Mouse (Mus musculus): Measurements from ENCODE around the gene Cdc42ep4. TPM values are rescaled to one million over a fixed set of nuclear protein-coding genes. Genes with fewer than 3 reads are reported as not detected.

Cdc42ep4 gene
- polyA plus RNA-seq, 1 experiment from 2014 or later = 48.5 TPM

DNA sequence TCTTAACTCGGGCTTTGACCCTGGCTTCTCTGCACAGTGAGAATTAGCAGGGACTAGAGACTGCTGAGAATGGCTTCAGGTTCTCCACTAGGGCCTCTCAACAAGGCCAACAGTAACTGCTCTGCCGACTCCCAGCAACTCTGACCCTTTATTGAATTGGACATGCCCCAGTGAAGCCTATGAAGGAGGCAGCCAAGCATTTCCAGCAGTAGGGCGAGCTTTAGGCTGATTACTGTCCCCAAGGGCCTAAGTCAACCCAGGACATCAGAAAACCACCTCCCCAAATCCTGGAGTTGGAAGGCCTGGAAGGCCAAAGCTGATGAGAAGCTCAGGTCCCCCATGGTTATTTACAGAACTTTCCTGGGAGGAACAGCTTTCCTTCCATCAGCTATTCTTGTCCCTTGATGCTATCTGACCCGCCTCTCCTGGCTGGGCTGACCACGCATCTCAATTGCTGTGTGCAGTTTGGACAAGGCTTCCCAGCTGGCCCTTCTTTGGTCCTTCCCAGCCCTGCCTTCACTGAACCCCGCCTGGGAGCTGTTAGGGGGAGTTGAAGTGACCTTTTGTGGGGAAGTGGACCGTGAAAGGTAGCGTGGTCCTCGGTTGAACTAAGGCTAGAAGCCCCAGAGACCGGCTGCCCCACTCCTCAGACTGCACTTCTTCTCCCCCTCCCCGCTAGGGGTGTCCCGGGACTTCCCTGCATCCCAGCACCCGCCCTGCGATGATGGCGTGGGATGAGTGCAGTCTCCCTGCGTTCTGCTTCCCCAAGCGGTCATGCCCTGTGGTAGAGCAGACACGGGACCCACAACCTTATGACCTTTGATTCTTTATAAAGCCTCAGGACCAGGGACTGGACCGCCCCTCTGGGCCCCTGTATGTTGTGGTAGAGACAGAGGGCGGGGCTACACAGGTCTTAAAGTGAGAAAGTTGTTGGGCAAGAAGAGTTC lies 27.3 kb upstream of the Cdc42ep4 start:
- peak; percentile 9; the same call in 1 of the 2 replicates for TF ChIP-seq CTCF (IDR thresholded peaks at IDR 0.05; ENCODE audit: low read depth)
- no peaks in the 10 kb centered on the region for H3K9me3 ChIP-seq (replicated peaks; ENCODE audit: low read length)
- H3K4me2 ChIP-seq (ENCODE audit: low read length) = 0 out of 2 replicates have a peak overlapping the region, but pooled peaks have one; percentile 13
- peaks cover 19% of the 10 kb centered on the region for H3K4me1 ChIP-seq (replicated peaks; ENCODE audit: insufficient read depth, low read length)
- H3K27me3 ChIP-seq (ENCODE audit: insufficient read depth, low read length) = no peaks in the 10 kb centered on the region
- H3K4me3 ChIP-seq (replicated peaks; ENCODE audit: low read depth, low read length) = no peak overlapping the region
- peak; percentile 54 for ATAC-seq (replicated peaks; ENCODE audit: low FRiP score, low read depth)
- 18% methylated on average over 20 of the region's 20 CpGs for WGBS
- H3K27ac ChIP-seq = peak overlapping the region; percentile 79
- peak; percentile 64 for DNase-seq (ENCODE audit: low spot score)
- no peaks in the 10 kb centered on the region for H3K36me3 ChIP-seq (ENCODE audit: insufficient read depth, low read length)
- 0 out of 2 replicates have a peak overlapping the region, but pooled peaks have one; percentile 1 for H3K9ac ChIP-seq (ENCODE audit: low read depth, low read length)

DNA sequence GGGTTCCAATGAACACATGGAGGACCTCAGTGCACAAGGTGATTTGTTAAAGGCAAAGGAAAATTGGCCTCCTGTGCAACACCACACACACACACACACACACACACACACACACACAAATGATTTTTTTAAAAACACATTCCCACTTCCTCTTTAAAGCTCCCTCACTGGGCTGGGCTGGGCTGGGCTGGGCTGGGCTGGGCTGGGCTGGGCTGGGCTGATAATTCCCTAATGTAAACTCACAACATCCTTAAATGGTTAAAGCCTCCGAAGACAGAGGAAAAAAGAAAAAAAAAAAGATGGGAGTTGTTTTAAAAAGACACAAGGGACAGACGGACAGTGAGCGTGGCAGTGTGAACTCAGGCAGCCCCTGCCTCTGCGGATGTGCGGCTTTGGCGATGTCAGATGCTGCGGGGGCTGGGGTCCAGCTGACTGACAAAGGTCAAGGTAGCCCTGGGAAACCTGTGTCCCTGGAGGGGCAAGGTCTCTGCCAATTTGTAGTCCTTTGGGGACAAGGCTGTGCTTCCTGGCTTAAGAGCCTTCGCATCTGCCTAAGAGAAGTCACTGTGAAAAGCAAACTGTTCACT lies 26.3 kb upstream of the Cdc42ep4 start:
- Histone ChIP-seq H3K27ac (peak overlapping the region; percentile 79; the same call in 1 of the 2 replicates), H3K9ac (ENCODE audit: low read depth, low read length) (no peak overlapping the region), H3K4me3 (replicated peaks; ENCODE audit: low read depth, low read length) (no peak overlapping the region), H3K36me3 (ENCODE audit: insufficient read depth, low read length) (no peaks in the 10 kb centered on the region), H3K27me3 (ENCODE audit: insufficient read depth, low read length) (no peaks in the 10 kb centered on the region), H3K9me3 (replicated peaks; ENCODE audit: low read length) (no peaks in the 10 kb centered on the region), H3K4me1 (replicated peaks; ENCODE audit: insufficient read depth, low read length) (peaks cover 19% of the 10 kb centered on the region), H3K4me2 (ENCODE audit: low read length) (no peak overlapping the region)
- no peak for ATAC-seq (replicated peaks; ENCODE audit: low FRiP score, low read depth)
- WGBS = 38% methylated on average over 8 of the region's 8 CpGs
- peak; percentile 47 for DNase-seq (ENCODE audit: low spot score)
- no peak for TF ChIP-seq CTCF (IDR thresholded peaks at IDR 0.05; ENCODE audit: low read depth)

DNA sequence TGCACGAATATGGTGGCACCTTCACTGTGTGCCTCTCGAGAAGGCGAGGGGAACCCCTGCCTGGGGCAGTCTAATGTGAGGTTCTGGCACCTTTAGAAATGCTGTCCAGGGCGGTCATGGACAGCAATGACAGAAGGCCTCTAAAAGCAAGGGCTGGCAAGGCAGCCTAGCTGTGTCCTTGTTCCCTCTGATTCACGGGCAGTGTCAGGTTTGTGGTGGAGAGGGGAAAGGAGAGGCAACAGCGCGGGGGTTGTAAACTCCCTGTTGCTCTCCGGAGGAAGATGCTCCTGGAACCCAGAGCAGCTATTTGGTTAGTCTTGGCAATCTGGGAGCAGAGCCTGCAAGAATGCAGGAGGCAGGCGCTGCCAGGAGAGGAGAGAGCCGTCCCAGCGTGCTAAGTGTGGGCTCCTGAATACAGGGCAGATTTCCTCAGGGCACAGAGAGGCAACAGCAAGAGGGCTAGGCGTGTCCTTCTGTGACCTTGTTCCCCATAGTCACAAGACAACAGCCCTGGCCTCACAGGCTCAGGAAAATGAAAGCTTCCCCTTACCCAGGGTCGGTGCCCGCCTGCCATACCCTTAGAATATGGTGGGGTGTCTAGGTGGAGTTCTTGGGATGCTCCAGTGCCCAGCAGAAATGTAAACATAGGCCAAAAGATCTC lies 25.3 kb upstream of the Cdc42ep4 start:
- DNase-seq (ENCODE audit: low spot score) (no peak), ATAC-seq (replicated peaks; ENCODE audit: low FRiP score, low read depth) (no peak)
- Histone ChIP-seq H3K4me3 (replicated peaks; ENCODE audit: low read depth, low read length) (no peak overlapping the region), H3K27ac (0 out of 2 replicates have a peak overlapping the region, but pooled peaks have one; percentile 13), H3K9ac (ENCODE audit: low read depth, low read length) (no peak overlapping the region), H3K36me3 (ENCODE audit: insufficient read depth, low read length) (no peaks in the 10 kb centered on the region), H3K9me3 (replicated peaks; ENCODE audit: low read length) (no peaks in the 10 kb centered on the region), H3K27me3 (ENCODE audit: insufficient read depth, low read length) (no peaks in the 10 kb centered on the region), H3K4me1 (replicated peaks; ENCODE audit: insufficient read depth, low read length) (peaks cover 19% of the 10 kb centered on the region), H3K4me2 (ENCODE audit: low read length) (no peak overlapping the region)
- 57% methylated on average over 14 of the region's 14 CpGs for WGBS
- no peak for TF ChIP-seq CTCF (IDR thresholded peaks at IDR 0.05; ENCODE audit: low read depth)

- TF ChIP-seq CTCF (IDR thresholded peaks at IDR 0.05; ENCODE audit: low read depth) = no peak
- no peak for ATAC-seq (replicated peaks; ENCODE audit: low FRiP score, low read depth)
- WGBS = 93% methylated on average over 3 of the region's 3 CpGs
Observed at GRCm38 (mm10) chr11:113774773-113775172, 23.1 kb upstream of the Cdc42ep4 start.

DNA sequence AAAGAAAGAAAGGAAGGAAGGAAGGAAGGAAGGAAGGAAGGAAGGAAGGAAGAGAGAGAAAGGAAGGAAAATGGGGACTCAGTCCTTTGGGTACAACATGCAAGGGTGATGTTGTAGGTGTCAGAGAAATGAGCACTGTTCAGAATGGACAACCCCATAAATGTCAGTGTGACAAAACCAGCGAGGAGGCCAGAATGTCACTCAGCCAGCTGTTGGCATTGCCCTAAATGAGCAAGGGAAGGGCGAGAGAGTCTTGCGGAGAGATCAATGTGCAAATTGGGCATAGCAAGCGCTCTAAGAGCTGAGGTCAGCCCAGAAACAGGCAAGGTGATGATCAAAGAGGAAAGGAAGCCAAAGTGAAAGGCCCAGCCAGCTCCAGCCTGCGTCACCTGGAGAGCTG lies 21.5 kb upstream of the Cdc42ep4 start:
- no peak for ATAC-seq (replicated peaks; ENCODE audit: low FRiP score, low read depth)
- Histone ChIP-seq H3K36me3 (ENCODE audit: insufficient read depth, low read length) (no peaks in the 10 kb centered on the region), H3K27me3 (ENCODE audit: insufficient read depth, low read length) (no peaks in the 10 kb centered on the region), H3K4me2 (ENCODE audit: low read length) (no peak overlapping the region), H3K4me1 (replicated peaks; ENCODE audit: insufficient read depth, low read length) (no peaks in the 10 kb centered on the region; the same call in none of the 2 replicates), H3K9ac (ENCODE audit: low read depth, low read length) (no peak overlapping the region), H3K4me3 (replicated peaks; ENCODE audit: low read depth, low read length) (no peak overlapping the region), H3K27ac (no peak overlapping the region), H3K9me3 (replicated peaks; ENCODE audit: low read length) (no peaks in the 10 kb centered on the region)
- no peak for DNase-seq (ENCODE audit: low spot score)
- no peak for TF ChIP-seq CTCF (IDR thresholded peaks at IDR 0.05; ENCODE audit: low read depth)
- 85% methylated on average over 5 of the region's 5 CpGs for WGBS

More at GRCm38 (mm10) chr11:113774773-113775172, 23.1 kb upstream of the Cdc42ep4 start:
- H3K36me3 ChIP-seq (ENCODE audit: insufficient read depth, low read length) = no peaks in the 10 kb centered on the region
- no peak overlapping the region for H3K4me3 ChIP-seq (replicated peaks; ENCODE audit: low read depth, low read length)
- no peak overlapping the region for H3K9ac ChIP-seq (ENCODE audit: low read depth, low read length)
- no peaks in the 10 kb centered on the region for H3K9me3 ChIP-seq (replicated peaks; ENCODE audit: low read length)
- H3K4me2 ChIP-seq (ENCODE audit: low read length) = no peak overlapping the region
- H3K4me1 ChIP-seq (replicated peaks; ENCODE audit: insufficient read depth, low read length) = peaks cover 13% of the 10 kb centered on the region
- H3K27ac ChIP-seq = no peak overlapping the region
- no peak for DNase-seq (ENCODE audit: low spot score)
- H3K27me3 ChIP-seq (ENCODE audit: insufficient read depth, low read length) = no peaks in the 10 kb centered on the region

DNA sequence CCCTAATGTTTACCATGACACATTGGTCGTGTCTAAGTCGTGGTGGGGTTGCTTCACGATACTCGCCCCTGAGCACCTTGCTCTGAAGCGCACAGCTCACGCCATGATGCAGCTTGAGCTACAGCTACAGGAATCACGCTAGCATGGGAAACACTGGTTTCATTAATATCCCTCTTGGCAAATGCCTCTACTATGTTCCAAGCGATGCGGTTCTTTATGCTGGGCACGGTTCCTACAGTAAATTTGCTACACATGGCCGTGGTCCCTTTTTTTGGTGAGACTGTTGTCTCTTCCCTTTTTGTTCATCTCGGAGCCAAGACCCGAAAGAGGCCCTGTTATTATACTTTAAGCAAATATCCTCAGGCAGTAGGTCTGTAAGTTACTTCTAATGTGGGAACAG lies 19.5 kb upstream of the Cdc42ep4 start:
- TF ChIP-seq CTCF (IDR thresholded peaks at IDR 0.05; ENCODE audit: low read depth) = no peak
- no peaks in the 10 kb centered on the region for H3K36me3 ChIP-seq (ENCODE audit: insufficient read depth, low read length)
- H3K27me3 ChIP-seq (ENCODE audit: insufficient read depth, low read length) = no peaks in the 10 kb centered on the region
- H3K9me3 ChIP-seq (replicated peaks; ENCODE audit: low read length) = no peaks in the 10 kb centered on the region
- H3K9ac ChIP-seq (ENCODE audit: low read depth, low read length) = no peak overlapping the region
- no peak for ATAC-seq (replicated peaks; ENCODE audit: low FRiP score, low read depth)
- H3K4me2 ChIP-seq (ENCODE audit: low read length) = no peak overlapping the region
- 0 out of 2 replicates have a peak, but pooled peaks cover 15% of the 10 kb centered on the region for H3K4me1 ChIP-seq (replicated peaks; ENCODE audit: insufficient read depth, low read length)
- no peak for DNase-seq (ENCODE audit: low spot score)
- H3K27ac ChIP-seq = no peak overlapping the region
- 89% methylated on average over 13 of the region's 13 CpGs for WGBS
- no peak overlapping the region for H3K4me3 ChIP-seq (replicated peaks; ENCODE audit: low read depth, low read length)

All from kidney, postnatal 0 days (tissue).